Mouse (Mus musculus) liver, postnatal 0 days (tissue): Measurements from ENCODE around the gene Il12rb2. TPM values are rescaled to one million over a fixed set of nuclear protein-coding genes. Genes with fewer than 3 reads are reported as not detected.

Experiments used
- ATAC-seq: fragments of 200-750 bp; cut with Nextera tagmentation; 2 replicates; pipeline ENCODE4 v1.8.0; 2017; ENCODE audit warnings: mild to moderate bottlenecking, moderate library complexity
- DNase-seq: peaks from one replicate; pipeline ENCODE4 v3.0.0-alpha.2; 2016
- H3K27ac ChIP-seq: fragments of 300-500 bp; sonication (generic); 2 replicates; pipeline ENCODE4 v1.5.1; 2014; ENCODE audit warnings: antibody characterized with exemption, moderate library complexity, mild to moderate bottlenecking, low read depth
- H3K27me3 ChIP-seq: fragments of 300-500 bp; sonication (generic); 2 replicates; pipeline ENCODE4 v1.6.1; 2014; ENCODE audit warnings: low read length, control low read depth, mixed read lengths; ENCODE audit not compliant: insufficient read depth
- H3K36me3 ChIP-seq: fragments of 300-500 bp; sonication (generic); replicated peaks from 2 replicates; pipeline ENCODE4 v1.6.1; 2014; ENCODE audit warnings: mild to moderate bottlenecking, control low read depth, low read length, moderate library complexity, mixed read lengths; ENCODE audit not compliant: insufficient read depth
- H3K4me1 ChIP-seq: fragments of 300-500 bp; sonication (generic); 2 replicates; pipeline ENCODE4 v1.6.1; 2014; ENCODE audit warnings: antibody characterized with exemption, mild to moderate bottlenecking, control low read depth; ENCODE audit not compliant: insufficient read depth
- H3K4me2 ChIP-seq: fragments of 300-500 bp; sonication (generic); 2 replicates; pipeline ENCODE4 v1.6.1; 2014; ENCODE audit warnings: low read depth, mild to moderate bottlenecking, low read length, moderate library complexity, mixed read lengths
- H3K4me3 ChIP-seq: fragments of 300-500 bp; sonication (generic); 2 replicates; pipeline ENCODE4 v1.5.1; 2014; ENCODE audit warnings: low read depth, low read length
- H3K9ac ChIP-seq: fragments of 300-500 bp; sonication (generic); replicated peaks from 2 replicates; pipeline ENCODE4 v1.6.1; 2014; ENCODE audit warnings: mild to moderate bottlenecking, moderate library complexity
- H3K9me3 ChIP-seq: fragments of 300-500 bp; sonication (generic); 2 replicates; pipeline ENCODE4 v1.6.1; 2016; ENCODE audit warnings: mild to moderate bottlenecking, control low read depth, low read length, mixed read lengths
- CTCF ChIP-seq: sonication (generic); IDR thresholded peaks from 2 replicates; pipeline ENCODE4 v1.5.1; 2016; ENCODE audit warnings: antibody characterized with exemption, low read depth
- EP300 ChIP-seq: IDR thresholded peaks from 2 replicates; pipeline ENCODE4 v1.6.1; 2016; ENCODE audit warnings: antibody characterized with exemption, low read depth, mild to moderate bottlenecking
- WGBS: fragments of 180-500 bp; shearing (Covaris S2); extraction: QIAGEN DNeasy Blood & Tissue Kit; methylation state at CpG from one replicate; pipeline ENCODE4 v1.1.7; 2014; ENCODE audit not compliant: insufficient replicate concordance; 5-methylcytosine and 5-hydroxymethylcytosine counted together
- polyA plus RNA-seq: library from polyadenylated mRNA; unstranded; fragments of >200 nt; fragmentation: Nextera tagmentation; extraction: Ambion mirVana; gene quantifications from 2 replicates; pipeline ENCODE4 v1.2.1, GENCODE M21; 2015

The Il12rb2 gene
- polyA plus RNA-seq, 1 experiment from 2014 or later = 0.05 TPM

DNA sequence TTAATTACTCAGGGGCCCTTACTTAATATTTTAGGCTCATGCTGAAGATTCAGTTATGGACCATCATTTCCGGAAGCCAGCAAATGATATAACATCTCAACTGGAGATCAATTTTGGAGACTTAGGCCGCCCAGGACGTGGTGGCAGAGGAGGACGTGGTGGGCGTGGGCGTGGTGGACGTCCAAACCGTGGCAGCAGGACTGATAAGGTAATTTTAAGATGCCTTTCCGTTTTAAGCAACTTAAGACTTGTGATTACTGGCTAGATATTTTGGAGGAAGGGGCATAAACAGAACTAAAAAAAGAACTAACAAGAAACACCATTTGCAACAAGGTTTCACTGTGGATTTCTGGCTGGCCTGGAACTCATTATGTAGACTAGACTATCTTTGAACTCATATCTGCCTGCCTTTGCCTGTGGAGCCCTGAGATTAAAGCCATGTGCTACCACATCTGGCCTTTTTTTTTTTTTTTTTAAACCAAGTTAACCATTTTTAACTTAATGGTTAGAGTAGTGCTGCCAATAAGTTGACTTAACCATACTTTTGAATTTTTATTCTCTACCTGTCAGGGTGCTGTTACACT is 94.3 kb downstream of the Il12rb2 start:
- Histone ChIP-seq H3K4me1 (no peaks in the 10 kb centered on the region), H3K27ac (no peak overlapping the region), H3K9me3 (no peaks in the 10 kb centered on the region), H3K4me3 (no peak overlapping the region), H3K4me2 (no peak overlapping the region), H3K9ac (no peak overlapping the region), H3K27me3 (no peaks in the 10 kb centered on the region), H3K36me3 (peaks cover 69% of the 10 kb centered on the region)
- WGBS = 59% methylated on average over 9 of the region's 9 CpGs
- TF ChIP-seq CTCF (no peak), EP300 (no peak)
- DNase-seq (no peak), ATAC-seq (no peak)

GRCm38 (mm10) chr6:67277944-67278343 is 98.0 kb downstream of the Il12rb2 start:
- Histone ChIP-seq H3K36me3 (peaks cover 71% of the 10 kb centered on the region), H3K27me3 (no peaks in the 10 kb centered on the region), H3K27ac (no peak overlapping the region), H3K4me1 (no peaks in the 10 kb centered on the region), H3K4me2 (no peak overlapping the region), H3K9me3 (no peaks in the 10 kb centered on the region), H3K4me3 (no peak overlapping the region), H3K9ac (no peak overlapping the region)
- TF ChIP-seq CTCF = no peak
- TF ChIP-seq EP300 = no peak
- WGBS = 71% methylated on average over 5 of the region's 5 CpGs
- no peak for DNase-seq
- ATAC-seq = no peak

DNA sequence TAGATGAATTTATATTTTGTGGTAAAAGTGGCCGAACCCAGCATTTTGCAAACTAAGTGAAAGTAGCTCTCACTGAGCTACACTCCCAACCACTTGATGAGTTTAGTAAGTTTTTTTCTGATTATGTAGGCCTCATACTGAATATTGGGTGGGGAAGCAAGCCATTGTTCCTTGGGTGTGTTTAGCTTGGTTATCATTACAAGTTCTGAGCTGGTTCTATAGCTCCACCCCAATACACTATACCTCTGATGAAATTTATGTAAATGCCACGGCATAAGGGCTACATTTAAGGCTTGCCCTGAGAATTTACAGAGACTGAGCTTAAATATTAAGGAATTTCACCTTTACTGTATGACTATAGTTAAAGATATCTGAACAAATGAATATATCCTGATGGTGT is 106.5 kb downstream of the Il12rb2 start:
- Histone ChIP-seq H3K27me3 (no peaks in the 10 kb centered on the region), H3K4me2 (peak overlapping the region; percentile 85), H3K27ac (no peak overlapping the region), H3K9ac (peak overlapping the region; percentile 51), H3K36me3 (peaks cover 27% of the 10 kb centered on the region), H3K9me3 (no peaks in the 10 kb centered on the region), H3K4me1 (peaks cover 9% of the 10 kb centered on the region), H3K4me3 (peak overlapping the region; percentile 91)
- DNase-seq (no peak), ATAC-seq (no peak)
- 12% methylated on average over 2 of the region's 2 CpGs for WGBS
- TF ChIP-seq CTCF (no peak), EP300 (no peak)

- Histone ChIP-seq H3K9ac (peak overlapping the region; percentile 51; the same call in 1 of the 2 replicates), H3K4me3 (peak overlapping the region; percentile 91), H3K27ac (no peak overlapping the region), H3K27me3 (no peaks in the 10 kb centered on the region), H3K4me1 (peaks cover 9% of the 10 kb centered on the region), H3K4me2 (peak overlapping the region; percentile 85), H3K36me3 (peaks cover 22% of the 10 kb centered on the region), H3K9me3 (no peaks in the 10 kb centered on the region)
- DNase-seq (no peak), ATAC-seq (no peak)
- 7% methylated on average over 1 of the region's 1 CpGs for WGBS
- TF ChIP-seq EP300 = no peak
- TF ChIP-seq CTCF = no peak
Measured at GRCm38 (mm10) chr6:67268983-67269382, 107.0 kb downstream of the Il12rb2 start.

DNA sequence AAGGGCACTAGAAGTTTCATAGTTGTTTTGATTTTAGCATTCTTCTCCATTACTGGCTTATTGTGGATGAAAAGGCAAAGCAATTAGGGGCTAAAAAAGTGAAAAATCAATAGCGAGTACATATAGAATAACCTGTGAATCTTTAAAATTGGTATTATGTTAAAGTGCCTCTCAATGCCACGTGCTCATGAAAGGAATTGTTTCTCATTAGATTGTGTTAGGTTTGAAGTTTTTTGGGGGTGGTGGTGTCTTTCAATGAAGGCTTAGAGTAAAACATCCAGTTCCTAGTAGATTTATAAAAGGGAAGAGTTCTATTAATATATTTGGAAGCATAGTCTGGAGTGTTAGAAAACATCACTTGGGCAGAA is 107.8 kb downstream of the Il12rb2 start:
- TF ChIP-seq EP300 = no peak
- Histone ChIP-seq H3K27me3 (no peaks in the 10 kb centered on the region), H3K4me1 (peaks cover 9% of the 10 kb centered on the region), H3K27ac (peak overlapping the region; percentile 90), H3K36me3 (peaks cover 16% of the 10 kb centered on the region), H3K4me3 (peak overlapping the region; percentile 91), H3K9ac (peak overlapping the region; percentile 98), H3K4me2 (peak overlapping the region; percentile 85), H3K9me3 (no peaks in the 10 kb centered on the region)
- ATAC-seq = no peak
- DNase-seq = no peak
- 0% methylated on average over 2 of the region's 2 CpGs for WGBS

DNA sequence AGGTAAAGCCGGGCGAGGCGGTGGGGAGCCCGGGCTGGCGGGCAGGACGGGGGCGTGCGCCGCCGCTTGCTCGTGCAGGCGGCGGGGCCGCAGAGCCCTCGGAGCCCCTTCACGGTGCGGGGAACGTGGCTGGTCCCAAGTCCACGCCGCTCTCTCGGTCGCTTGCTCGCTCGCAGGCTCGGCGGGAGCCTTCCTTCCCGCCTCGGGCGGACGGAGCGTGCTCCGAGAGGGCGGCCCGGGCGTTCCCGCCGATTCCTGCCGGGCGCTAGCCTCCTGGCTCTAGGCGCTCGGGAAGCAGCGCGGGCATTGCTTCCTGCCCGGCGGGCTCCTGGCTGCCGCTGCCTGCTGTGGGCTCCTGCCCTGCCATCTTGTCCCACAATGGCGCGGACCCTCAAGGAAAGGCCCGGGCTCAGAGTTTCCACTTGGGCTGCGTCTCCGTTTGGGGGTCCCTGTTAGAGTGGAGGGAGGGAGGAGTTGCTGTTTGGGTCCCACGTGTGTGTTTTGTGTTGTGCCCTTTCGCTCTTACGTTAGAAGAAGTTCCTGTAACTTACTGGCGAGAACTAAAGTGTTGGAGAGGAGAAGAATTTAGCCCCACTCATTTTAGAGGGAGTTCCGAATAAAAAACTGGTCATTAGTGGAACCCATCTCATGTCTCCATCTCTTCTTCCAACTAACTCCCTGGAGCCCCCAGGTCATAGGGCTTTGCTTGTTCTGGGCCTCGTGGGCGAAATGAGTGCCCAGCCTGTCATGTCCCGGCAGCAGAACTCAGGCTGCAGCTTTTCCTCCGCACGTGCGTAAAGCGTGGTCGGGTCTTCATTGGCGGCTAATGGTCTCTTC is 108.4 kb downstream of the Il12rb2 start:
- H3K4me3 ChIP-seq = peak overlapping the region; percentile 91
- no peaks in the 10 kb centered on the region for H3K9me3 ChIP-seq
- under 1% methylated on average over 65 of the region's 65 CpGs for WGBS
- H3K36me3 ChIP-seq = peaks cover 12% of the 10 kb centered on the region
- no peaks in the 10 kb centered on the region for H3K27me3 ChIP-seq
- TF ChIP-seq CTCF (no peak), EP300 (no peak)
- DNase-seq (peak; percentile 65), ATAC-seq (peak; percentile 7)
- peak overlapping the region; percentile 98 for H3K9ac ChIP-seq
- peaks cover 9% of the 10 kb centered on the region for H3K4me1 ChIP-seq
- H3K27ac ChIP-seq = peak overlapping the region; percentile 90
- H3K4me2 ChIP-seq = peak overlapping the region; percentile 85
